Mouse (Mus musculus): ENCODE results near the gene Setd3. TPM values are rescaled to one million over a fixed set of nuclear protein-coding genes. Genes with fewer than 3 reads are reported as not detected.

The Setd3 gene
- polyA plus RNA-seq, 1 experiment from 2014 or later, result 74.3 TPM

GRCm38 (mm10) chr12:108067811-108068375 lies 111.2 kb downstream of the Setd3 start:
- H3K4me3 ChIP-seq (ENCODE audit: low read depth, low read length), result no peak overlapping the region
- peaks cover 19% of the 10 kb centered on the region for H3K4me1 ChIP-seq (ENCODE audit: control insufficient read depth, insufficient read depth, low read length)
- H3K36me3 ChIP-seq (ENCODE audit: control insufficient read depth, insufficient read depth, low read length), result no peaks in the 10 kb centered on the region
- no peaks in the 10 kb centered on the region for H3K9me3 ChIP-seq (ENCODE audit: control insufficient read depth, low read length)
- ATAC-seq (ENCODE audit: low read depth) (no peak), DNase-seq (ENCODE audit: low spot score) (no peak)
- no peak overlapping the region for H3K4me2 ChIP-seq (ENCODE audit: low read depth, low read length)
- WGBS, result 57% methylated on average over 13 of the region's 13 CpGs
- no peaks in the 10 kb centered on the region for H3K27me3 ChIP-seq (replicated peaks; ENCODE audit: control insufficient read depth, insufficient read depth, low read length)
- H3K9ac ChIP-seq (ENCODE audit: low read depth, low read length), result no peak overlapping the region
- no peak overlapping the region for H3K27ac ChIP-seq (replicated peaks; ENCODE audit: low read depth, low read length)

- Histone ChIP-seq H3K36me3 (ENCODE audit: control insufficient read depth, insufficient read depth, low read length) (no peaks in the 10 kb centered on the region), H3K9me3 (ENCODE audit: control insufficient read depth, low read length) (no peaks in the 10 kb centered on the region), H3K27me3 (replicated peaks; ENCODE audit: control insufficient read depth, insufficient read depth, low read length) (no peaks in the 10 kb centered on the region), H3K4me3 (ENCODE audit: low read depth, low read length) (no peak overlapping the region), H3K4me1 (ENCODE audit: control insufficient read depth, insufficient read depth, low read length) (peaks cover 19% of the 10 kb centered on the region), H3K9ac (ENCODE audit: low read depth, low read length) (no peak overlapping the region), H3K27ac (replicated peaks; ENCODE audit: low read depth, low read length) (no peak overlapping the region), H3K4me2 (ENCODE audit: low read depth, low read length) (no peak overlapping the region)
- DNase-seq (ENCODE audit: low spot score) (no peak), ATAC-seq (ENCODE audit: low read depth) (no peak)
- WGBS, result 85% methylated on average over 3 of the region's 3 CpGs
These were observed 111.9 kb downstream of the Setd3 start for GRCm38 (mm10) chr12:108067231-108067630.

GRCm38 (mm10) chr12:108064396-108064998 lies 114.6 kb downstream of the Setd3 start:
- Histone ChIP-seq H3K27ac (replicated peaks; ENCODE audit: low read depth, low read length) (no peak overlapping the region), H3K9me3 (ENCODE audit: control insufficient read depth, low read length) (no peaks in the 10 kb centered on the region), H3K36me3 (ENCODE audit: control insufficient read depth, insufficient read depth, low read length) (no peaks in the 10 kb centered on the region), H3K27me3 (replicated peaks; ENCODE audit: control insufficient read depth, insufficient read depth, low read length) (no peaks in the 10 kb centered on the region), H3K4me2 (ENCODE audit: low read depth, low read length) (no peak overlapping the region), H3K4me3 (ENCODE audit: low read depth, low read length) (no peak overlapping the region), H3K4me1 (ENCODE audit: control insufficient read depth, insufficient read depth, low read length) (peaks cover 8% of the 10 kb centered on the region; the same call in 1 of the 2 replicates), H3K9ac (ENCODE audit: low read depth, low read length) (no peak overlapping the region)
- WGBS, result 23% methylated on average over 9 of the region's 9 CpGs
- ATAC-seq (ENCODE audit: low read depth), result no peak
- no peak for DNase-seq (ENCODE audit: low spot score)

GRCm38 (mm10) chr12:108063986-108064385 lies 115.1 kb downstream of the Setd3 start:
- Histone ChIP-seq H3K4me1 (ENCODE audit: control insufficient read depth, insufficient read depth, low read length) (peaks cover 8% of the 10 kb centered on the region; the same call in 1 of the 2 replicates), H3K9ac (ENCODE audit: low read depth, low read length) (no peak overlapping the region), H3K27me3 (replicated peaks; ENCODE audit: control insufficient read depth, insufficient read depth, low read length) (no peaks in the 10 kb centered on the region), H3K4me3 (ENCODE audit: low read depth, low read length) (no peak overlapping the region), H3K9me3 (ENCODE audit: control insufficient read depth, low read length) (no peaks in the 10 kb centered on the region), H3K27ac (replicated peaks; ENCODE audit: low read depth, low read length) (no peak overlapping the region), H3K36me3 (ENCODE audit: control insufficient read depth, insufficient read depth, low read length) (no peaks in the 10 kb centered on the region), H3K4me2 (ENCODE audit: low read depth, low read length) (no peak overlapping the region)
- no peak for ATAC-seq (ENCODE audit: low read depth)
- WGBS, result 16% methylated on average over 6 of the region's 6 CpGs
- DNase-seq (ENCODE audit: low spot score), result no peak

- no peaks in the 10 kb centered on the region for H3K36me3 ChIP-seq (ENCODE audit: control insufficient read depth, insufficient read depth, low read length)
- H3K27me3 ChIP-seq (replicated peaks; ENCODE audit: control insufficient read depth, insufficient read depth, low read length), result no peaks in the 10 kb centered on the region
- no peak overlapping the region for H3K9ac ChIP-seq (ENCODE audit: low read depth, low read length)
- no peaks in the 10 kb centered on the region for H3K9me3 ChIP-seq (ENCODE audit: control insufficient read depth, low read length)
- H3K4me2 ChIP-seq (ENCODE audit: low read depth, low read length), result no peak overlapping the region
- no peak for ATAC-seq (ENCODE audit: low read depth)
- H3K27ac ChIP-seq (replicated peaks; ENCODE audit: low read depth, low read length), result no peak overlapping the region
- 68% methylated on average over 5 of the region's 5 CpGs for WGBS
- peaks cover 8% of the 10 kb centered on the region; the same call in 1 of the 2 replicates for H3K4me1 ChIP-seq (ENCODE audit: control insufficient read depth, insufficient read depth, low read length)
- no peak for DNase-seq (ENCODE audit: low spot score)
- H3K4me3 ChIP-seq (ENCODE audit: low read depth, low read length), result no peak overlapping the region
These were observed 117.0 kb downstream of the Setd3 start for GRCm38 (mm10) chr12:108062137-108062536.

GRCm38 (mm10) chr12:108061661-108062060 lies 117.5 kb downstream of the Setd3 start:
- no peak overlapping the region for H3K4me2 ChIP-seq (ENCODE audit: low read depth, low read length)
- DNase-seq (ENCODE audit: low spot score) (no peak), ATAC-seq (ENCODE audit: low read depth) (no peak)
- 84% methylated on average over 7 of the region's 7 CpGs for WGBS
- H3K27me3 ChIP-seq (replicated peaks; ENCODE audit: control insufficient read depth, insufficient read depth, low read length), result no peaks in the 10 kb centered on the region
- no peak overlapping the region for H3K9ac ChIP-seq (ENCODE audit: low read depth, low read length)
- no peaks in the 10 kb centered on the region for H3K36me3 ChIP-seq (ENCODE audit: control insufficient read depth, insufficient read depth, low read length)
- H3K27ac ChIP-seq (replicated peaks; ENCODE audit: low read depth, low read length), result no peak overlapping the region
- H3K4me3 ChIP-seq (ENCODE audit: low read depth, low read length), result no peak overlapping the region
- H3K9me3 ChIP-seq (ENCODE audit: control insufficient read depth, low read length), result no peaks in the 10 kb centered on the region
- H3K4me1 ChIP-seq (ENCODE audit: control insufficient read depth, insufficient read depth, low read length), result peaks cover 8% of the 10 kb centered on the region; the same call in 1 of the 2 replicates

Other genes with a start within 250 kb of the Setd3 start
- gene Bcl11b, start 175.7 kb downstream of the Setd3 start, polyA plus RNA-seq (2014; fragmentation: Nextera tagmentation; extraction: Ambion mirVana), result 16.5 and 20.7 TPM in 2 replicates
- gene Ccnk, start 265 bp upstream of the Setd3 start, polyA plus RNA-seq (2014; fragmentation: Nextera tagmentation; extraction: Ambion mirVana), result 5.1 and 5.9 TPM in 2 replicates
- 4.2 and 4.7 TPM in 2 replicates for gene Ccdc85c, start 96.1 kb upstream of the Setd3 start, polyA plus RNA-seq (2014; fragmentation: Nextera tagmentation; extraction: Ambion mirVana)
- gene Hhipl1, start 127.0 kb upstream of the Setd3 start, polyA plus RNA-seq (2014; fragmentation: Nextera tagmentation; extraction: Ambion mirVana), result 0.58 and 0.64 TPM in 2 replicates
- gene Cyp46a1, start 155.1 kb upstream of the Setd3 start, polyA plus RNA-seq (2014; fragmentation: Nextera tagmentation; extraction: Ambion mirVana), result 5.8 and 8.5 TPM in 2 replicates
- gene Eml1, start 191.6 kb upstream of the Setd3 start, polyA plus RNA-seq (2014; fragmentation: Nextera tagmentation; extraction: Ambion mirVana), result 62.3 and 62.8 TPM in 2 replicates